Mouse (Mus musculus) cerebellum, adult 2 months (tissue): ENCODE measurements at regions not wholly inside any gene's neighbourhood (a gene's known extent, or its start where the extent isn't known, plus 50 kb on each side); places are given as distances from the start of the nearest gene placed in this dataset.

ENCODE experiments used
- CTCF ChIP-seq: fragments of 200-500 bp; IDR thresholded peaks from 2 replicates; pipeline ENCODE4 v1.5.1; 2011; ENCODE audit warnings: low read depth, mild to moderate bottlenecking, control low read depth, low read length, moderate library complexity, borderline replicate concordance; ENCODE audit not compliant: insufficient read depth
- POLR2A ChIP-seq: fragments of 200-500 bp; IDR thresholded peaks from 2 replicates; pipeline ENCODE4 v1.6.1; 2011; ENCODE audit warnings: low read length, control low read depth, borderline replicate concordance; ENCODE audit not compliant: insufficient read depth

DNA sequence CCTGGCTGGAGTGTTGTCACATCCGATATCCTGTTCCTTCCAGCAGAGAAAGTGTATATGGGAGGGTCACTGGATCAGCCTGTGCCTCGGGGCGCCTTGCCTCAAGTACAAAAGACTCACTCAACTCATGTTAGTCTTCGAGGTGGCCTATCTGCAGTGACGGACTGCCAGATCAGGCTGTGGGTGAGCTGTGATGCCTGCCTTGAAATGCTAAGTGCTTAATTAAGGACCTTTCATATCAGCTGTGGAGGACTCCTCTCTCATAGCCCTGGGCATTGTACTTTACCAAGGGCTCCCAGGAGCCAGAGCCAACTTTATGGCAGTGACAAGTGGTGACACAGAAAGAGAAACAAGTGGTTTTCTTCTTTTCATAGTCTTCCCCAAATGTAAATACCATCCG, 145.8 kb upstream of the Tfap2d start:
- TF ChIP-seq POLR2A (no peak), CTCF (no peak)
